Mouse (Mus musculus) embryo, embryonic 10 days (tissue): ENCODE results near the gene Prox1.

ENCODE experiments used
- DNase-seq: peaks from one replicate; pipeline ENCODE4 v3.0.0-alpha.2; 2015; ENCODE audit warnings: low spot score

The Prox1 gene

GRCm38 (mm10) chr1:190079643-190080275 is 90.8 kb downstream of the Prox1 start:
- DNase-seq = no peak

GRCm38 (mm10) chr1:190076601-190077000 is 93.9 kb downstream of the Prox1 start:
- no peak for DNase-seq
